Mouse (Mus musculus) erythroblast, adult 5-6 weeks (primary cell): ENCODE data around the gene Rab4b. TPM values are rescaled to one million over a fixed set of nuclear protein-coding genes. Genes with fewer than 3 reads are reported as not detected.

ENCODE experiments used
- ATAC-seq: replicated peaks from 2 replicates; pipeline ENCODE4 v1.8.0; 2016; ENCODE audit warnings: moderate number of reproducible peaks, mild to moderate bottlenecking, moderate TSS enrichment, inconsistent platforms; ENCODE audit not compliant: poor library complexity, low FRiP score, severe bottlenecking
- total RNA-seq, 2 experiments: library from RNA; stranded (forward) in 1 of 2; stranded (reverse) in 1 of 2; fragments of 150-400 nt in 1 of 2; fragments of 200-764, 138-1000 nt in 1 of 2; gene quantifications; 2 replicates each; pipeline versions ENCODE4 v1.2.3 to v1.2.4; 2015 to 2017; ENCODE audit warnings: low replicate concordance in 2 of 2

Gene Rab4b
- total RNA-seq, 2 experiments from 2014 or later: 4.0 to 11.1 TPM

GRCm38 (mm10) chr7:27163450-27163805 is 15.3 kb downstream of the Rab4b start:
- no peak for ATAC-seq

- ATAC-seq: no peak
These were observed 15.8 kb downstream of the Rab4b start for GRCm38 (mm10) chr7:27162780-27163449.

GRCm38 (mm10) chr7:27161744-27162143 is 17.0 kb downstream of the Rab4b start:
- ATAC-seq: no peak

GRCm38 (mm10) chr7:27160921-27161320 is 17.8 kb downstream of the Rab4b start:
- ATAC-seq: no peak

- ATAC-seq: peak; percentile 83
These were observed 18.8 kb downstream of the Rab4b start for GRCm38 (mm10) chr7:27159882-27160281.

- no peak for ATAC-seq
These were observed 19.4 kb downstream of the Rab4b start for GRCm38 (mm10) chr7:27159256-27159655.

GRCm38 (mm10) chr7:27158171-27158570 is 20.5 kb downstream of the Rab4b start:
- ATAC-seq: no peak

- no peak for ATAC-seq
These were observed 22.7 kb downstream of the Rab4b start for GRCm38 (mm10) chr7:27156005-27156404.

GRCm38 (mm10) chr7:27153205-27153764 is 25.4 kb downstream of the Rab4b start, which contains the start of gene Cyp2t4:
Gene Cyp2t4, plus strand, starts transcription at chr7:27153714.
- no peak for ATAC-seq

- no peak for ATAC-seq
These were observed 42.2 kb downstream of the Rab4b start for GRCm38 (mm10) chr7:27136410-27136996.

- no peak for ATAC-seq
These were observed 44.9 kb downstream of the Rab4b start for GRCm38 (mm10) chr7:27133757-27134156.

GRCm38 (mm10) chr7:27133156-27133555 is 45.5 kb downstream of the Rab4b start:
- ATAC-seq: no peak

GRCm38 (mm10) chr7:27132588-27132987 is 46.1 kb downstream of the Rab4b start:
- no peak for ATAC-seq

GRCm38 (mm10) chr7:27131387-27131786 is 47.3 kb downstream of the Rab4b start:
- no peak; the same call in 1 of the 2 replicates for ATAC-seq

GRCm38 (mm10) chr7:27130521-27131370 is 48.0 kb downstream of the Rab4b start:
- ATAC-seq: no peak

- ATAC-seq: no peak
These were observed 48.9 kb downstream of the Rab4b start for GRCm38 (mm10) chr7:27129811-27130210.

- no peak for ATAC-seq
These were observed 49.8 kb downstream of the Rab4b start for GRCm38 (mm10) chr7:27128946-27129345.

GRCm38 (mm10) chr7:27128162-27128561 is 50.5 kb downstream of the Rab4b start:
- ATAC-seq: no peak

- ATAC-seq: no peak
These were observed 53.7 kb downstream of the Rab4b start for GRCm38 (mm10) chr7:27124969-27125368.

- no peak for ATAC-seq
These were observed 54.3 kb downstream of the Rab4b start for GRCm38 (mm10) chr7:27124305-27124832.
